Mouse (Mus musculus) lung, adult 2 months (tissue): ENCODE data around the gene Otol1. TPM values are rescaled to one million over a fixed set of nuclear protein-coding genes. Genes with fewer than 3 reads are reported as not detected.

ENCODE experiments used
- DNase-seq: peaks from one replicate; pipeline ENCODE4 v3.0.0; 2022
- H3K4me1 ChIP-seq: fragments of 200-500 bp; 2 replicates; pipeline ENCODE4 v1.6.1; 2011; ENCODE audit warnings: low read length; ENCODE audit not compliant: control insufficient read depth, insufficient read depth
- H3K4me3 ChIP-seq: fragments of 200-500 bp; replicated peaks from 2 replicates; pipeline ENCODE3; 2011; ENCODE audit warnings: low read depth, mild to moderate bottlenecking, control low read depth, low read length; ENCODE audit errors: extremely low read depth
- CTCF ChIP-seq: fragments of 200-500 bp; IDR thresholded peaks from 2 replicates; pipeline ENCODE4 v1.5.1; 2011; ENCODE audit warnings: mild to moderate bottlenecking, low read length, control low read depth; ENCODE audit not compliant: insufficient read depth
- POLR2A ChIP-seq: fragments of 200-500 bp; IDR thresholded peaks from 2 replicates; pipeline ENCODE4 v1.6.1; 2011; ENCODE audit warnings: low read depth, mild to moderate bottlenecking, control low read depth, low read length, borderline replicate concordance; ENCODE audit errors: extremely low read depth
- WGBS: fragments of 180-500 bp; shearing (Covaris S2); methylation state at CpG from one replicate; pipeline ENCODE4 v1.1.7; 2018; 5-methylcytosine and 5-hydroxymethylcytosine counted together
- polyA plus RNA-seq: library from polyadenylated mRNA; depleted of rRNA; stranded (reverse); fragments of >200 nt; gene quantifications from 2 replicates; pipeline ENCODE4 v1.2.3, GENCODE M21; 2012; rRNA removed

The Otol1 gene
- polyA plus RNA-seq, result not detected in 2 replicates

DNA sequence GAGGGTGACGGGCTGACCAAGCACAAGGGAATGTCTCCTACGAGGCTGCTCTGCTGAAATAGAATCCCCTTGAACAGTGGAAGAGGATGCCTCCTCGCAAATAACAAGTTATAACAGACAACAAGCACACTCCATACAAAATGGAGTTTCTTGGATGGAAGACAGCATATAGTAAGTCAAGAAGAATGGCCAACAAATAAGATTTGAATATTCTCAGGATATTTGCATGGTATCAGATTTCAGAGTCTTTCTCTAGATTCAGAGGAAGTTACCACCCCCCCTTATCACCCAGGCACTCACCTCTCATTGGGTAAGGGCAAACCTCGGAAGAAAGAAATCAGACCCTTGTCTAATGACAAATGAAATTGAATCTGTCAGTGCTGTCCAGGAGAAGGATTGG is at the start of gene Otol1:
Gene Otol1, plus strand, starts transcription at position 301 of the 400 bp plus-strand sequence.
- TF ChIP-seq POLR2A (no peak), CTCF (no peak)
- no peak within 1 kb of the TSS for H3K4me3 ChIP-seq
- WGBS, result 64% methylated on average over 4 of the region's 4 CpGs
- H3K4me1 ChIP-seq, result no peaks in the 10 kb centered on the region
- DNase-seq, result no peak

DNA sequence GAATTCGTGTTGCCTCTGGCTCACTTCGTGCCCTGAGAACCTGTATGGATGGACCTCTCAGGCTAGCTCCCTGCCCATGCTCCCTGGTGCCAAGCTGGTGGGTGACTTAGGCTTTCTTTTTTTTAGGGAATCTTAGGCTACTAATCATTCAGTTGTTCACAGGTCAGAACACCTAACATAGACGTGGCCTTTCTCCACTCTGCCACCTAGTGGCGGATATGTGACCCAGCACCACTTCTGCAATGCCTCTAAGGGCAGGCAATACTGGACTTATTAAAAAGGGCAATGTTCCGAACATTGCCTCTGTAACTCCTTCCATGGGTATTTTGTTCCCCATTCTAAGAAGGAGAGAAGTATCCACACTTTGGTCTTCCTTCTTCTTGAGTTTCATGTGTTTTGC is 45.2 kb upstream of the Otol1 start:
- 58% methylated on average over 5 of the region's 5 CpGs for WGBS
- Histone ChIP-seq H3K4me1 (no peaks in the 10 kb centered on the region), H3K4me3 (no peak overlapping the region)
- peak; percentile 12 for DNase-seq
- TF ChIP-seq POLR2A (no peak), CTCF (peak; percentile 74)

DNA sequence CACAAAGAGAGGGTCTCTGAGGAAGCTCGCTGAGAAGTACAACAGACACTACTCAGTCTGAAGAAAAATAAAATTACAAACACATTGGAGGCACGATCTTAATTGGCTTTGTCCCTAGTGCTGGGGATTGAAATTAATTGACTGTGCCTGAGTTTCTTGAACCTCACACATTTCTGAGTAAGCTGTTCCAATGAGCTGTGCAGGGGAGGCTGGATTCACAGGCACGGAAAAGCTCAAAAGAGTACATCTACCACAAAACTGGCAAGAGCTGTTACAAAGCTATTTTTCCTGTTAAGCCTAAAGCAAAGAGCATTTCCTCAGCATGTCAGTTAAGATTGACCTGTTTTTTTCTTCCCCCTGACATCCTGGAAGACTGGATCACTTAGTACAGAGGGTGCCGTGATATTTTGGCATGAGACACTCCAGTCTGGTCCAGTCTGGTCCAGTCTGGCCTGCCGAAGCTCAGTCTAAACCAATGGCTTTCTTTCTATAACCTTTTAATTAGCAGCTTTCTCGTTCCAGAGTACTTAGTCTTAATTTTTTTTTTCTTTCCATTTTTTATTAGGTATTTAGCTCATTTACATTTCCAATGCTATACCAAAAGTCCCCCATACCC is 35.8 kb upstream of the Otol1 start:
- WGBS, result 68% methylated on average over 6 of the region's 6 CpGs

DNA sequence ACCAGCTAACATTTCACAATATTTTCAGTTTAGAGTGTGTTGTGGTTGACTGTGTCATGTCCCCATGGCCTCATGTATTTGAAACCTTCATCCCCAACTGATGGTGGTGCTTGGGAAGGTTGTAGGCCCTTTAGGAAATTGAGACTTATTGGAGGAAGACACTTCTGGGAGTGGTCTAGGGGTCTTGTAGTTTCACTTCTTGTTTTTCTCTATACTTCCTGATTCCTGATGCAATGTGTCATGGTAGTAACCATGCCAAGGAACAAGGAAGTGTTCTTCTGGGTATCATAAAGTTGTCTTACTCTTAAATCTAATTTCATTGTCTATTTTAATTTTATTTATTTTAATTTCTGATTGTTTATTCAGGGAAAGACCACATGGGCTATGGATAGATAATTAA is 29.3 kb upstream of the Otol1 start:
- DNase-seq, result no peak
- Histone ChIP-seq H3K4me1 (no peaks in the 10 kb centered on the region), H3K4me3 (no peak overlapping the region)
- no peak for TF ChIP-seq CTCF
- no peak for TF ChIP-seq POLR2A

More for the DNA sequence above, 35.8 kb upstream of the Otol1 start:
- no peak for DNase-seq
- Histone ChIP-seq H3K4me3 (no peak overlapping the region), H3K4me1 (no peaks in the 10 kb centered on the region)
- no peak for TF ChIP-seq CTCF
- TF ChIP-seq POLR2A, result no peak

DNA sequence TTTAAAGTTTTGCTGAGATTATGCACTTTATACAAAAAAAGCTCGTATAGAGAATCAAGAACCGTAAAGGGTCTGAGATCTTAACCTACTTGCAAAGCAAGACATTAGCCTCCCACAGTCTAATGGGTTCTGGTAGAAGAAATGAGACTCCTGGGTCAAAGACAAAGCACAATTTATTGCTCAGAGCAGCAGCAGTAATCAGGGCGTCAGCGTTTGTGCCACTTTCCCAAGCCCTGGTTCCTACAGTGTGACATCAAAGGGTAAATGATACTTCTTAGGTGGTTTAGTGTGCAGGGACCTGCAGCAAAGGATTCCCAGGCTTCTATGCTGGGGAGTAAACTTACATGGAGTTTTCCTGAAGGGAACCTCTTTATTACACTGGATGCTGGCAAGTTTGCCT is 13.6 kb upstream of the Otol1 start:
- Histone ChIP-seq H3K4me1 (no peaks in the 10 kb centered on the region), H3K4me3 (no peak overlapping the region)
- TF ChIP-seq POLR2A (no peak), CTCF (no peak)
- WGBS, result 74% methylated on average over 4 of the region's 4 CpGs
- no peak for DNase-seq

DNA sequence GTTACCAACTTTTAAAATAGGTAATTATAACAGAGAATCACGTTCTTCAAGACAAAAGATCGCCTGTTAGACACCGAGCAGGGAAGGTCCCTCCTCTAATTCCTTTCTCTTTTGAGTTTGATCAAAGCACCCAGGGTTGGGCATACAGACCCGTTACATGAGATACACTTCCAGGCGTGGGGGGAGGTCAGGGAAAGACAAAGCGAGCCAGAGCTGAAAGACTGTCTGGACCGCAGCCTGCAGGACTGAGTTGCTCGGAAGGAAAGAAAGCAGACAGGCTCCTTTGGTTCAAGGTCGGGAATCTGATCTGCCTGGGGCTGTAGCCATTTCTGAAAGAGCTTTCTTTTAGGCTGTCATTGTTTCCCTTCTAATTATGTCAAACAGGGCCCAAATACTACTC is 5.9 kb upstream of the Otol1 start:
- Histone ChIP-seq H3K4me3 (no peak overlapping the region), H3K4me1 (no peaks in the 10 kb centered on the region)
- DNase-seq, result no peak
- TF ChIP-seq CTCF (no peak), POLR2A (no peak)
- 64% methylated on average over 9 of the region's 9 CpGs for WGBS

DNA sequence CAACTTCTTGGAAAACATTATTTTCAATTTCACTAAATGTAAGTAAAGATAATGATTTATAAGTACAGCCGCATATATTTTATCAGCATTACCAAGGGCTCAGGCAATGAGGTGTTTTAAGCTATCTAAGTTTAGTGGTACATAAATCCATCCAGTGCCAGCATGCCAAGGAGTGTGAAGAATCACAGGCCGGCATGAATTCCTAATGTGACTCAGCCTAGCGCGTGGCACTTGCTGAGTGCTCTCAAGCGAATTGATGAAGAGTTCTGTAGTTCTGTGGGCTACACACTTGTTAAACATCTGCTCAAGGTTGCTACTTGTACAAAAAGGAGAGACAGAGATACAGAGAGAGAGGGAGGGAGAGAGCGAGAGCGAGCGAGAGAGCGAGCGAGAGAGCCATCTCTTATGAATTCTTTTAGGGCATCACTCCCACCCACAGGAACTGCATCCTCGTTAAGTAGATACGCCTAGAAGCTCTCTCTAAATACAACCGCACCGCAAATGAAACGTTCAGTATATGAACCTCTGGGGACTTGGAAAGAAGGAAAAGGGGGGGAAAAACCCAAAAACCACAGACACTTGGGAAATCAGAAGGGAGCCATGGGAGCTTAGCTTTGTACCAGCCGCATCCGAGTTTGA is 4.2 kb upstream of the Otol1 start:
- no peak for DNase-seq
- Histone ChIP-seq H3K4me3 (no peak overlapping the region), H3K4me1 (no peaks in the 10 kb centered on the region)
- WGBS, result 77% methylated on average over 17 of the region's 17 CpGs
- TF ChIP-seq POLR2A (no peak), CTCF (no peak)

DNA sequence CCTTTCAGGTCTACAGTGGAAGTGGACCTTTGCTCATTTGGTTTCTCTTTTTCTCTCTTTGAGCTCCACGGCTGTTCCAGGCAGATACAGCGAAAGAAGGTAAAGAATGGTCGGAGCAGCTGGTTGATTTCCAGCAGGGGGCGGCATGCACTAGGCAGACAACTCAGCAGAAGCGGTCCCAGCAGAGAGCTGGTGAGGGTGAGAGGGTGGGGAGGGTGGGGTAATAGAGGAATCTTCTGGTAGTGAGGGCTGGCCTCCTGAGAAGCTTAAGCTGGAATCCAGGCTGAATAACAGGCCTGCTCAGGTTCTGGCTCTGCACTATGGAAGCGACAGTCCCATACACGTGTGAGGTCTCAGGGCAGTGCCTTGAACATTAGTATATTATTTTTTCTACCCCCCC is 3.5 kb upstream of the Otol1 start:
- no peak for DNase-seq
- no peak for TF ChIP-seq CTCF
- no peak for TF ChIP-seq POLR2A
- H3K4me3 ChIP-seq, result no peak overlapping the region
- WGBS, result 38% methylated on average over 7 of the region's 7 CpGs
- H3K4me1 ChIP-seq, result no peaks in the 10 kb centered on the region

DNA sequence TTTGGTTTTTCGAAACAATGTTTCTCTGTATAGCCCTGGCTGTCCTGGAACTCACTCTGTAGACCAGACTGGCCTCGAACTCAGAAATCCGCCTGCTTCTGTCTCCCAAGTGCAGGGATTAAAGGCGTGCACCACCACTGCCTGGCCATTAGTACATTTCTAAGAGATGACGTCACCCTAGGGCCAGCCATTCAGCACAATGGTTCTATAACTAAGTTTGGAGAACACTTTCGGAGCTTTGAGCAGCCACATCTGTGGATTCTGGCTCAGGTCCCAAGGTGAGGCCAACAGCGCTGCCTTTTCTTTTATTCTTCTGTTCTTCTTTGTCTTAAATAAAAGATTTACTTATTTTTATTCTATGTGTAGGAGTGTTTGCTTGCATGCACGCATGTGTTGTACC is 3.0 kb upstream of the Otol1 start:
- Histone ChIP-seq H3K4me3 (no peak overlapping the region), H3K4me1 (no peaks in the 10 kb centered on the region)
- TF ChIP-seq POLR2A, result no peak
- no peak for TF ChIP-seq CTCF
- WGBS, result 62% methylated on average over 8 of the region's 8 CpGs
- no peak for DNase-seq

DNA sequence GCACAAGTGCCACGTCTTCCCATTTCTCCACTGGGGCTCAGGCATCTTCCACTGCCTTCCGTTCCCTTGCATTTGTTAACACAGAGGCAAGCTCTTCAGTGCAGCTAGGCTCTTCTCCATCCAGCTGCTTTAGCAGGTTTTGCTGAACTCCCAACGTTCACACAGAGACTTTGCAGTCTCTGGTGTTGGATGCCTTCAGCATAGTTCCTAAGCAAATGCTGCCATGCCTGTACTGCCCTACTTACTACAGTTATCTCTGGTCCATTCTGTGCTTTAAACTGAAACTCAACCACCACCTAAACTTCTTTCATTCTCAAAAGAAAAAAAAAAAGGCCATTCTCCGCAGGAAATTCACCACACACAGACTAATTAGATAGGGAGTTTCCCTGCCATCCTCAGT is 5.2 kb downstream of the Otol1 start:
- Histone ChIP-seq H3K4me3 (no peak overlapping the region), H3K4me1 (no peaks in the 10 kb centered on the region)
- DNase-seq, result no peak
- TF ChIP-seq POLR2A (no peak), CTCF (no peak)
- 75% methylated on average over 4 of the region's 4 CpGs for WGBS
